Mouse (Mus musculus) neural tube, embryonic 13.5 days (tissue): Measurements from ENCODE around the gene R3hcc1l. TPM values are rescaled to one million over a fixed set of nuclear protein-coding genes. Genes with fewer than 3 reads are reported as not detected.

Experiments used
- ATAC-seq: fragments of 200-750 bp; cut with Nextera tagmentation; 2 replicates; pipeline ENCODE4 v1.8.0; 2017; ENCODE audit warnings: low read depth, mild to moderate bottlenecking, moderate TSS enrichment, moderate library complexity
- H3K27ac ChIP-seq: fragments of 300-500 bp; sonication (generic); replicated peaks from 2 replicates; pipeline ENCODE4 v1.5.1; 2015; ENCODE audit warnings: moderate library complexity, mild to moderate bottlenecking, inconsistent platforms
- H3K27me3 ChIP-seq: fragments of 300-500 bp; sonication (generic); 2 replicates; pipeline ENCODE4 v1.6.1; 2015; ENCODE audit warnings: mild to moderate bottlenecking, inconsistent platforms
- H3K36me3 ChIP-seq: fragments of 300-500 bp; sonication (generic); 2 replicates; pipeline ENCODE4 v1.6.1; 2015; ENCODE audit warnings: mild to moderate bottlenecking, inconsistent platforms
- H3K4me1 ChIP-seq: fragments of 300-500 bp; sonication (generic); replicated peaks from 2 replicates; pipeline ENCODE4 v1.6.1; 2015; ENCODE audit warnings: inconsistent platforms
- H3K4me2 ChIP-seq: fragments of 300-500 bp; sonication (generic); 2 replicates; pipeline ENCODE4 v1.6.1; 2015; ENCODE audit warnings: inconsistent platforms, mild to moderate bottlenecking, moderate library complexity
- H3K4me3 ChIP-seq: fragments of 300-500 bp; sonication (generic); 2 replicates; pipeline ENCODE4 v1.5.1; 2015; ENCODE audit warnings: mild to moderate bottlenecking, inconsistent platforms
- H3K9ac ChIP-seq: fragments of 300-500 bp; sonication (generic); 2 replicates; pipeline ENCODE4 v1.6.1; 2015; ENCODE audit warnings: moderate library complexity, mild to moderate bottlenecking, inconsistent platforms
- H3K9me3 ChIP-seq: fragments of 300-500 bp; sonication (generic); 2 replicates; pipeline ENCODE4 v1.6.1; 2016; ENCODE audit warnings: inconsistent platforms
- WGBS: fragments of 180-500 bp; shearing (Covaris S2); methylation state at CpG from one replicate; pipeline ENCODE4 v1.1.7; 2015; 5-methylcytosine and 5-hydroxymethylcytosine counted together
- polyA plus RNA-seq: library from polyadenylated mRNA; unstranded; fragments of >200 nt; fragmentation: Nextera tagmentation; extraction: Ambion mirVana; gene quantifications from 2 replicates; pipeline ENCODE4 v1.2.1, GENCODE M21; 2015

R3hcc1l gene
- polyA plus RNA-seq, 1 experiment from 2014 or later, result 16.2 TPM

DNA sequence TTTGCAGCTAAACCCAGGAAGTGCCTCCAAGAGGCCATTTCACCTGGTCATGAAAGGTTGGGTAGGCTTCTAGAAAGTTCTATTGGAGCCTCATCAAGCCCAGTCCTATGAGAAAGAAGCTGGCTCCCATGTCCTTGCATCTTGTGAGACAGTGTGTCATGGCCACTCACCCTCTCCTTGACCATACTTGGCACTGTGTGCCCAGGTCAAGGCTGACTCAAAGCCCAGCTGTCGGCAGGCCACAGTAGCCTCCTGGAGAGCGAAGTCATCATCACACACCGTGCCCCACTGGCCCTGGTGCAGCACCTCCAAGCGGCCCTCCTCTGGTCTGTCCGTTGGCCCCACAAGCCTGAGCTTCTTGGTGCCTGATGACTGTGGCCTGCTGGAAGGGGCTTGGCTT is 89.5 kb downstream of the R3hcc1l start:
- Histone ChIP-seq H3K9me3 (no peaks in the 10 kb centered on the region), H3K9ac (no peak overlapping the region), H3K4me3 (no peak overlapping the region), H3K36me3 (no peaks in the 10 kb centered on the region), H3K27me3 (peaks cover 21% of the 10 kb centered on the region), H3K4me1 (peaks cover 7% of the 10 kb centered on the region), H3K27ac (no peak overlapping the region), H3K4me2 (no peak overlapping the region)
- 89% methylated on average over 5 of the region's 5 CpGs for WGBS
- no peak for ATAC-seq

DNA sequence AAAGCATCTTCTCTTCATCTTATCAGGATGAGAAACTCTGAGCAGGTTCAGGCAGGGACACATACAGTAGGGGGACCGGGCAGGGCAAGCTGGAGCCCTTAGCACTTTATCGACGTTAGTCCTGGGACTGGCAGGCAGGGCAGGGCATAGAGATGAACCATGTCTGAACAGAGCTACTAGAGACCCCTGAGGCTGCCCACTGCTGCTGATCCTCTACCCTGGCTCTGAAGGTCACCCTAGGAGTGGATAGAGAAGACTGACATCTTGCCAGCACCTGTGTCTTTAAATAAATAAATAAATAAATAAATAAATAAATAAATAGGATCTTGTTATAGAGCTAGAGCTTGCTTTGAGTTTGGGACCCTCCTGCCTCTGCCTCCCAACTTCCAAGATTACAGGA is 91.2 kb downstream of the R3hcc1l start:
- Histone ChIP-seq H3K27ac (no peak overlapping the region), H3K9ac (no peak overlapping the region), H3K4me2 (no peak overlapping the region), H3K36me3 (no peaks in the 10 kb centered on the region), H3K4me1 (peaks cover 9% of the 10 kb centered on the region), H3K9me3 (no peaks in the 10 kb centered on the region), H3K27me3 (peaks cover 33% of the 10 kb centered on the region), H3K4me3 (no peak overlapping the region)
- WGBS, result 87% methylated on average over 3 of the region's 3 CpGs
- no peak for ATAC-seq

DNA sequence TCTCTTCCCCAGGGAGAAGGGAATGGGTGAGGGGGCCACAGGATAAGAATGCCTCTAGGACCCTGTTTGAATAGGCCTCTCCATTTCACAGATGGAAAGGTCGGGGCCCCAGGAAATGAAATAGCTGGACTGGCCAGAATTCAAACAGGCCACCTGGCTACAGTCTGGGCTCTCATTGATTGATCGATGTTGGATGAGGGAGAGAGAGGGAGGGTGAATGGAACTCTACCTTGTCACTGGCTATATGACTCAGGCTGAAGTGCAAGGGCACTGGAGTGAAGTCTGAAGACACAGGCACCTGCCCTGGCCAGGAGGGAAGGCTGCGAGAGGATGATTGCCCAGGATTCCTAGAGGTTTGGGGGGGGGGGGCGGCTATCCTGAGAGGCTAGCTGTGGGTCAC is 93.2 kb downstream of the R3hcc1l start:
- H3K4me1 ChIP-seq, result peaks cover 9% of the 10 kb centered on the region
- no peak overlapping the region for H3K4me2 ChIP-seq
- H3K36me3 ChIP-seq, result no peaks in the 10 kb centered on the region
- 84% methylated on average over 4 of the region's 4 CpGs for WGBS
- no peaks in the 10 kb centered on the region for H3K9me3 ChIP-seq
- no peak for ATAC-seq
- H3K27me3 ChIP-seq, result peaks cover 36% of the 10 kb centered on the region
- no peak overlapping the region for H3K27ac ChIP-seq
- H3K9ac ChIP-seq, result no peak overlapping the region
- no peak overlapping the region for H3K4me3 ChIP-seq

DNA sequence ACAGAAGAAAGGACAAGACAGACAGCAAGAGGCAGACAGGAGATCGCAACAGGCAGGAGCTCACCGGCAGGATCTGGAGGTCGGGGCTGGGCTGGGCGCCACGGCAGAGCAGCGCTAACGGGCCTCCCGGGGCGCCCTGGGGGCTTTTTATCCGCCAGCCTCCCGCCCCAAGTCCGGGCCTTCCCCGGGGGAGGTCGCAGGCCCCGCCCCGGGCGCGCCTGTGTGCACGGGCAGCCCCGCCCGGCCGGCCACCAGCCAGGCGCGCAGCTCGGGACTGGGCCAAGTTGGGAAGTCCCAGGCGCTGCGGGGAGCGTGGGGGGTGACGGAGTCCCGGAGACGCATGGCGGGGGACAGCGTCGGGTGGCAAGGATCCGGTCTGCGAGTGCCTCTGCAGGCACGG is 94.1 kb downstream of the R3hcc1l start, which contains the start of gene Loxl4:
TSS of gene Loxl4 (minus strand) at position 160 of the 400 bp plus-strand sequence.
- WGBS, result under 1% methylated on average over 37 of the region's 37 CpGs
- Histone ChIP-seq H3K4me3 (peak within 1 kb of the TSS; percentile 30), H3K27ac (no peak within 1 kb of the TSS), H3K36me3 (no peaks in the 10 kb centered on the region), H3K9me3 (no peaks in the 10 kb centered on the region), H3K4me2 (peak within 1 kb of the TSS; percentile 57), H3K4me1 (peaks cover 9% of the 10 kb centered on the region), H3K9ac (peak within 1 kb of the TSS; percentile 43; the same call in 1 of the 2 replicates), H3K27me3 (peaks cover 38% of the 10 kb centered on the region)
- ATAC-seq, result no peak

DNA sequence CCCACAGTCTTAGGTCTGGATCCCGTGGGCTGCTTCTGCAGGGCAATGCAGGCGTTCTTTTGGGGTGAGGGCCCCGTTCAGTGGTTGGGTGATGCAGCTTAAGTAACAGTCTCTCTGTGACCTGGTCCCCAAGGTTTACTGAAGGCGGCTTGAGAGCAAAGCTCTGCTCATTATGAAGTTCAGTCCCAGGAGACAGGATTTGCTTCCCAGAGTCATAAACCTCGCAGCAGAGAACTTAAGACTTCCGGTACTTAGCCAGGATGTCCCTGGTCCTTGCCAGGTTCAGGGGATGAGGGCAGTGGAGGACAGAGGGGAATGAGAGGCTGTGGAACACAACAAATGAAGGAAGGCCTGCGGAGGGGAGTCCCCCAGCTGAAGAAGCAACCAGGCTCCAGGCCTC is 94.6 kb downstream of the R3hcc1l start:
- H3K4me1 ChIP-seq, result peaks cover 9% of the 10 kb centered on the region
- peak overlapping the region; percentile 57 for H3K4me2 ChIP-seq
- no peak overlapping the region for H3K27ac ChIP-seq
- H3K4me3 ChIP-seq, result peak overlapping the region; percentile 30
- H3K27me3 ChIP-seq, result peaks cover 38% of the 10 kb centered on the region
- 31% methylated on average over 7 of the region's 7 CpGs for whole genome bisulfite sequencing
- no peaks in the 10 kb centered on the region for H3K36me3 ChIP-seq
- H3K9me3 ChIP-seq, result no peaks in the 10 kb centered on the region
- H3K9ac ChIP-seq, result no peak overlapping the region; the same call in 1 of the 2 replicates
- ATAC-seq, result no peak

DNA sequence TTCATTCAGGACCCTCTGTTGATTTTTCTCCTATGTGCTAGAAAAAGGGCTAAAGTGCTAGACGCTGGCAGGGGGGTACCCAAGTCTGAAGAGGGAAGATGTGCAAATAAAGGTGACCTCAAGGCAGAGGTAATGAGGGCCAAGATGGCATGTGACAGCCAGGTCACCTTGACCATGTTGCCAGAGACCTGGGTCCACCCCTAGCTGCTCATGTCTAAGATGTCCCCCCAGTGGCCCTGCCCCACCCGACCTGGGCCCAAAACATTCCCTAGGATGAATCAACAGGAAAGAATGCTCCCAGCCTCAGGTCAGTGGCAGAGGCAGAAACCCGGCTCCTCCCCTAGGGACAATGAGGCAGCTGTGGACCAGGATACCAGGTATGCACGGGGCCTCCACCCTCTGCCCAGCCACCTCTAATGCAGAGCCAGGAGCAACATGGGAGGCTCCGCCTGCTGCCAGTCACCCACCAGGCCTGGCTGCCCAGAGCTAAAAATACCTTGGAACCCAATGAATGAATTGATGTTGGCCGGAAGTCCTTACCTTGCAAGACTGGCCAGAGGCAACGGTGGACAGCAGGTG is 95.2 kb downstream of the R3hcc1l start:
- 82% methylated on average over 7 of the region's 7 CpGs for WGBS
- no peak for ATAC-seq
- Histone ChIP-seq H3K4me2 (no peak overlapping the region), H3K9me3 (no peaks in the 10 kb centered on the region), H3K4me1 (peaks cover 9% of the 10 kb centered on the region), H3K27ac (no peak overlapping the region), H3K27me3 (peaks cover 38% of the 10 kb centered on the region), H3K9ac (no peak overlapping the region), H3K36me3 (no peaks in the 10 kb centered on the region), H3K4me3 (no peak overlapping the region)

DNA sequence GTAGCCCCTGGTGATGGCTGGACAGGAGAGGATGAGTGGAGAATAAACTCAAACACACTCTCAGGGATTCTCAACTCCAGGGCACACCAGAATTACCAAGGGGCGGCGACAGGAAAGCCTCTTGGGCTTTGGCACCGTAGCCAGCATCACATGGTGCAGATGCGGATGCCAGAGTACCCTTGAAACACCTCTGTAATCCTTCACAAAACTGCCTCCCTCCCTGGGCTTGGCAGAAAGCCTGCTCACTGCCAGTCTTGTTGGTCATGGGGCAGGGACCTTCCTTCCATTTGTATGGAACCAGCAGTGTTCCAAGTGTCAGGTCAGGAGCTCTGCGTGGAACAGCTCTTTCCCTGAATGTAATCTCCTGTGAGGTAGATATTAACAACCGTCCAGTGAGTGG is 109.5 kb downstream of the R3hcc1l start:
- no peak overlapping the region for H3K4me3 ChIP-seq
- ATAC-seq, result no peak
- no peaks in the 10 kb centered on the region for H3K9me3 ChIP-seq
- peaks cover 9% of the 10 kb centered on the region for H3K4me1 ChIP-seq
- H3K27me3 ChIP-seq, result no peaks in the 10 kb centered on the region
- no peak overlapping the region for H3K4me2 ChIP-seq
- H3K27ac ChIP-seq, result no peak overlapping the region
- H3K9ac ChIP-seq, result no peak overlapping the region
- 83% methylated on average over 6 of the region's 6 CpGs for WGBS
- no peaks in the 10 kb centered on the region for H3K36me3 ChIP-seq

DNA sequence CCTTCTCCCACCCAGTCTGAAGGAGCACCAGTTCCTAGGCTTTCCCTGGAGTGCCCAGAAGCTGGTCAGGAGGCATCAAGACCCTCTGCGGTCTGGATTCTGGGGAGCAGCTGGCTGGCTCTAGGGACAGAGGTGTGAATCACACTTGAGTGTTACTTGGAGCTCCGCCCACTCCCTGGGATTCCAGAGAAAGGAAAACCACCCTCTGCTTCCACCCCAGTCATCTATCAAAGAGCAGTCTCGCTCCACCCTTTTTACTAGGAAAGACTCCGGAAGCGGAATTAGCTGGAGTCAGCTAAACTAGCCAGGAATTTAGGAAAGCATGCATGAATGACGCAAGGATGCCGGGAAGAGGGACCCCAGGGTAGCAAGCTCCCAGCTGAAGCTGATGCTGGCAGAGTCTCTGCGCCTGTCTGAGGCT is 113.0 kb downstream of the R3hcc1l start:
- Histone ChIP-seq H3K27ac (no peak overlapping the region), H3K9me3 (no peaks in the 10 kb centered on the region), H3K4me2 (peak overlapping the region; percentile 40), H3K4me3 (no peak overlapping the region), H3K9ac (no peak overlapping the region; the same call in 1 of the 2 replicates), H3K36me3 (no peaks in the 10 kb centered on the region), H3K4me1 (peaks cover 9% of the 10 kb centered on the region), H3K27me3 (no peaks in the 10 kb centered on the region)
- no peak; the same call in 1 of the 2 replicates for ATAC-seq
- WGBS, result 11% methylated on average over 8 of the region's 8 CpGs

DNA sequence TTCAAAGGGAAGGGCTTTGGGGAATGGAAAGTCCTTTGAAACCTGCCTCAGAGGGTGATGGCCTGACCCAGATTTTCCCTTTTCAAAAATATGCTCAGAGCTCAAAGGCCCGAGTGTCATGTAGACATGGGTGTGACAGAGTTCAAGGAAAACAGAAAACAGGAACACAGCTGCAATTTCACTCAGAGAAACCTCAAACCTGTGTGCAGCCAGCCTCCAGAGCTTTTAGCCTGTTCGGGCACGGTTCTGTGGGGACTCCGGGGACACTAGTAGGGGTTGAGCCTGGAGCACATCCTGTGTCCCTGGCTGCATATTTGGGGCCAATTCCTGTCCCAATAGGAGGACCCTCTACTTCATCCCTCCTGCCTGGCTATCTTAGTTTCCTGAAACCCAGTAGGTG is 113.7 kb downstream of the R3hcc1l start:
- Histone ChIP-seq H3K36me3 (no peaks in the 10 kb centered on the region), H3K27ac (no peak overlapping the region), H3K9ac (no peak overlapping the region), H3K4me1 (peaks cover 9% of the 10 kb centered on the region), H3K27me3 (no peaks in the 10 kb centered on the region), H3K9me3 (no peaks in the 10 kb centered on the region), H3K4me2 (no peak overlapping the region), H3K4me3 (no peak overlapping the region)
- WGBS, result 82% methylated on average over 4 of the region's 4 CpGs
- no peak for ATAC-seq

DNA sequence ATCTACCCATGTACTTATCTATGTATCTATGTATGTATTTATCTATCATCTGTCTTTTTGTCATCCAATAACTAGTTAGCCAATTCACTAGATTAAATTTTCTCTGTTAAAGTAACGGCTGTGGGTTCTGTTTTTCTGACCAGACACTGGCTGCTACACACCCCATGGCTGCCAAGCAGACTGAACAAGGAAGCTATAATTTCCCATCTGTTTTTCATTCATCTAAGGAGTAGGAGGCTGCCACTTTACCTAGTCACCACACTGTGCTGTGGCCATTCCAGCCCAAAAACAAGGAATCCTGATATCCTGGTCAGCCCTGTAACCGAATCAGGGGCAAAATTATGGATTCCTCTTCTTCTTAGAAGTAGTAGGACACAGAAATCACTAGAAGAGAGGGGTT is 115.1 kb downstream of the R3hcc1l start:
- Histone ChIP-seq H3K4me3 (no peak overlapping the region), H3K4me2 (no peak overlapping the region), H3K4me1 (peaks cover 10% of the 10 kb centered on the region), H3K9me3 (no peaks in the 10 kb centered on the region), H3K36me3 (no peaks in the 10 kb centered on the region), H3K9ac (no peak overlapping the region), H3K27ac (no peak overlapping the region), H3K27me3 (no peaks in the 10 kb centered on the region)
- no peak for ATAC-seq
- WGBS, result 82% methylated on average over 2 of the region's 2 CpGs

DNA sequence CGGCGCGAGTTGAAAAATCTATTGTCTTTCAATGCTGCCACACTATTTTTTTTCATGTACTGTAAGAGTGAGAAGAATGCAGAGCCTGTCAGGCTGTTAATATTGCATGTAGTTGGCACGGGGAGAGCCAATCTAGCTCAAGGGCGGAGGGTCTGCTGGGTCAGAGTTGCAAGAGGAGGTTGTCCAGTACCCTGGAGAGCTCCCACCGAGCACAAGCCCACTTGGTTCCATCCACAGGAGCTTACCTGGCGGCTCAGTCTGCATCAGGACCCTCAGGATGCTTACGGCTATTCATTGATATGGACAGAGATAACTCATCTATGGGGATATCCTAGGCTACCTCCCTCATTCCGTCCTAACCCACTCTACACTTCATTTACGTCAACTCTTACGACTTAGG is 118.1 kb downstream of the R3hcc1l start:
- H3K4me3 ChIP-seq, result no peak overlapping the region

DNA sequence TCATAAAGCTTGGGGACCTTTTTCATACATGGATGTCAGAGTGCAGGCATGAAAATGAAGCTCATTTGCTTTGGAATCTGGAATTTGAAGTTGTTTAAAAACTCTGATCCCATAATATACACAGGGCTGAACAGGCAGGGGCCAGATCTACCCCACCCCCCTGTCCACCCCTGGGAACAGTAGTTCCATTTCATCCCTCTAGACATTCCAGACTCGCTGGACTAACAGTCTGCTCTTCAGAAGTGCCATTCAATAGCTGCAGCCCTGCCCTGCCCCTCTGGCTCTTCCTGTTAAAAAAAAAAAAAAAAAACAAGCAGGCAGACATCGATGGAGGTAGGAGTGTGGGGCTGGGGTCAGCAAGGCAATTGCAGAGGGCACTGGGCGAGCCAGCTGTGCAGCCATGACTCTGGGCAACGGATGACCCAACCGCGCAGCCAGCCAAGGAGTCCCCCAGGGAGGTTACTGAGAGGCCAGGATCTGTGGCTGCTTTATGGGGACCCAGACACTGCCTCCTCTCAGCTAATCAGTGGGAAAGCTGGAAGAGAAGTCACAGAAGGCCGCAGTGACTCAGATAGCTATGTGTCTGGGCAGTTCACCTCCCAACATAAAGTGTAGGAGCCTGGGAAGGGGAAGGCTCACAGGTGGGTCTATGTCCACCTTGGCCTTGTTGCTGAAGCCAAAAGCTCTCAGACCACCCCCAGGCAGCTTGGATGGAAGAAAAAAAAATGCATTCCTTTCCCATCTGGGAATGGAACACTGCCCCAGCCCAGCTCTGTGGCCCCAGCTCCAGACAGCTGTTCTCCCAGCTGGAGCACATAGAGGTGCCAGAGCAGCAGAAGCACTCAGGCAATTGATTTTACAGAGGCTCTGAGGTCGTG is 120.3 kb downstream of the R3hcc1l start:
- H3K4me1 ChIP-seq, result peaks cover 15% of the 10 kb centered on the region
- no peak overlapping the region for H3K4me3 ChIP-seq
- H3K27ac ChIP-seq, result peak overlapping the region; percentile 29; the same call in 1 of the 2 replicates
- no peak overlapping the region for H3K9ac ChIP-seq
- WGBS, result 34% methylated on average over 8 of the region's 8 CpGs
- no peaks in the 10 kb centered on the region for H3K9me3 ChIP-seq
- H3K4me2 ChIP-seq, result no peak overlapping the region
- H3K27me3 ChIP-seq, result no peaks in the 10 kb centered on the region
- no peaks in the 10 kb centered on the region for H3K36me3 ChIP-seq
- no peak for ATAC-seq

More for the DNA sequence above, 118.1 kb downstream of the R3hcc1l start:
- H3K9me3 ChIP-seq, result no peaks in the 10 kb centered on the region
- WGBS, result 57% methylated on average over 11 of the region's 11 CpGs
- no peak overlapping the region for H3K9ac ChIP-seq
- ATAC-seq, result no peak
- no peak overlapping the region for H3K4me2 ChIP-seq
- peaks cover 18% of the 10 kb centered on the region for H3K4me1 ChIP-seq
- H3K27me3 ChIP-seq, result no peaks in the 10 kb centered on the region
- no peaks in the 10 kb centered on the region for H3K36me3 ChIP-seq
- no peak overlapping the region for H3K27ac ChIP-seq
